Mouse (Mus musculus): ENCODE results near the gene Lyz1. TPM values are rescaled to one million over a fixed set of nuclear protein-coding genes. Genes with fewer than 3 reads are reported as not detected.
A peak's percentile ranks its signal among the peaks of the same experiment; 100 is the strongest.

Gene Lyz1
- polyA plus RNA-seq, 1 experiment from 2014 or later = not detected

GRCm38 (mm10) chr10:117259870-117260269 is 32.8 kb downstream of the Lyz1 start:
- Histone ChIP-seq H3K4me3 (no peak overlapping the region), H3K27me3 (ENCODE audit: low read depth, poor library complexity, severe bottlenecking) (no peaks in the 10 kb centered on the region), H3K9me3 (replicated peaks) (peaks cover 13% of the 10 kb centered on the region), H3K36me3 (no peaks in the 10 kb centered on the region), H3K4me1 (peaks cover 10% of the 10 kb centered on the region), H3K27ac (replicated peaks) (peak overlapping the region; percentile 72)
- no peak for DNase-seq (ENCODE audit: low spot score)

DNA sequence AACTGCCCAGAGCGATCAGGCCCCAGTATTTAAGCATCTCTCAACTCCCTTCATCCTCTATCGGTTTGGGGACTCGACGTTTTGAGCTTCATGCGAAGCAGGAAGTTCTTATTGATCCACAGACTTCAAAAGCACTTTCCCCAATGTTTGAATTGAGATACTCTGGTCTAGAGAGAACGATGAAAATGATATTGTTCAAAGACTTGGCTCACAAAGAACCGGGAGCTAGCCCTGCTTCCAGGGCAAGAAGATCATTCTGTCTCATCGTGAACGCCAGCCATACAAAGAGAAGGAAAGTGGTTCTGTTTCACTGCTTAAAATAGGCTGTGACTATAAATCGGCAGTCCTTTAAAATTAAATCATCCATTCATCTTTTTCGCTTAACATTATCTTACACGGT is 54.1 kb downstream of the Lyz1 start, which contains the start of gene 9530003J23Rik:
Gene 9530003J23Rik, minus strand, starts transcription at position 101 of the 400 bp plus-strand sequence.
- Histone ChIP-seq H3K4me3 (no peak within 1 kb of the TSS), H3K9me3 (replicated peaks) (no peaks in the 10 kb centered on the region), H3K36me3 (no peaks in the 10 kb centered on the region), H3K4me1 (no peaks in the 10 kb centered on the region), H3K27me3 (ENCODE audit: low read depth, poor library complexity, severe bottlenecking) (no peaks in the 10 kb centered on the region), H3K27ac (replicated peaks) (no peak within 1 kb of the TSS)
- DNase-seq (ENCODE audit: low spot score) = no peak
- 91% methylated on average over 12 of the region's 12 CpGs for WGBS

Other genes starting within 250 kb of the Lyz1 start
- gene Lrrc10, start 247.5 kb downstream of the Lyz1 start, polyA plus RNA-seq (2016; fragmentation: Nextera tagmentation; extraction: Ambion mirVana) = 0.11 TPM in 1 of 2 replicates, not detected in the other
- 290 and 327 TPM in 2 replicates for gene Cct2, start 229.1 kb downstream of the Lyz1 start, polyA plus RNA-seq (2016; fragmentation: Nextera tagmentation; extraction: Ambion mirVana)
- 16.0 and 21.1 TPM in 2 replicates for gene Frs2, start 144.3 kb downstream of the Lyz1 start, polyA plus RNA-seq (2016; fragmentation: Nextera tagmentation; extraction: Ambion mirVana)
- gene Yeats4, start 68.4 kb downstream of the Lyz1 start, polyA plus RNA-seq (2016; fragmentation: Nextera tagmentation; extraction: Ambion mirVana) = 124 and 130 TPM in 2 replicates
- not detected in 2 replicates for gene 9530003J23Rik, start 54.2 kb downstream of the Lyz1 start, polyA plus RNA-seq (2016; fragmentation: Nextera tagmentation; extraction: Ambion mirVana)
- 10.8 and 14.9 TPM in 2 replicates for gene Lyz2, start 10.5 kb downstream of the Lyz1 start, polyA plus RNA-seq (2016; fragmentation: Nextera tagmentation; extraction: Ambion mirVana)
- gene Cpsf6, start 87.1 kb upstream of the Lyz1 start, polyA plus RNA-seq (2016; fragmentation: Nextera tagmentation; extraction: Ambion mirVana) = 222 and 239 TPM in 2 replicates

All from midbrain, embryonic 10.5 days (tissue).